Mouse (Mus musculus): Measurements from ENCODE around the gene Serpina3g. TPM values are rescaled to one million over a fixed set of nuclear protein-coding genes. Genes with fewer than 3 reads are reported as not detected.
"Not testable (repeated sequence)": the region's sequence is repeated elsewhere in the genome, so short reads cannot be mapped to it uniquely, and the experiment has no call there.

The Serpina3g gene
- polyA plus RNA-seq, 1 experiment from 2014 or later, result 27.1 TPM

DNA sequence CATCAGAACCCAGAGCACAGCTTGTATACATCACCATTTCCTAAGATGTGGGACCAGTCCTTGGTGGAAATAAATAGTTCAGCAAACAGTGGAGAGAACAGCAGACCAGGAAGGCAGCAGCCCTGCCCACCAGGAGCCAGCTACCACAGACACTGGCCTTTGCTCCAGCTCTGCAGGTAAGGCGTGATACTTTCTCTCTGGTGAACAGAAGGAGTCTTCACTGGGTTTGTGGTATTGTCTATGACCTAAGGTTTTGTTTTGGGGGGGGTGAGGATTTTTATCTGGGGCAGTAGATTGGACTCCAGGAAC, 21.6 kb upstream of the Serpina3g start, which contains the start of gene Serpina3f:
Gene Serpina3f, plus strand, starts transcription at position 100 of the 309 bp plus-strand sequence.
- WGBS, result 46% methylated on average over 1 of the region's 1 CpGs
- TF ChIP-seq EP300 (IDR thresholded peaks at IDR 0.05), result no peak
- no peak for TF ChIP-seq CTCF (IDR thresholded peaks at IDR 0.05)

DNA sequence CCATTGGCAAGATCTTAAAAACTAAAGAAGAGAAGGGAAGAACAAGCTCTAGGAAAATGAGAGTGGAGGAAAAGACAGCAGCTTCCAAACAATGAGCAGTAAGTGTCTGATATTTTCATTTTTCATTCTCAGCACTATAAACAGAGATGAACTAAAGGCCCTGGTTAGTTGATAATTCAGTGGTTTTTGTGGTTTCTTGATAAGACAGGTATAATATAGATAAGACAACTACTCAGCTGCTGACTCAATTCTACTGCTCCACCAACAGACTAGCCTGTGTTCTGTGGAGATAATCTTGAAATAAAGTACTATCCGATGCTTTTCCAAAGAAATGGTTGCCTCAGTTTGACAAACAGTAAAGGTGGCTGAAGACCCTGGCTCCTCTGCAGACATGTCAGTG, 20.8 kb upstream of the Serpina3g start:
- no peak for ATAC-seq
- H3K27me3 ChIP-seq (replicated peaks; ENCODE audit: insufficient read depth, low read length), result no peaks in the 10 kb centered on the region
- H3K4me2 ChIP-seq (replicated peaks; ENCODE audit: low read depth, low read length), result no peak overlapping the region
- WGBS, result 68% methylated on average over 1 of the region's 1 CpGs
- H3K9ac ChIP-seq (replicated peaks; ENCODE audit: low read depth), result no peak overlapping the region
- H3K4me3 ChIP-seq (ENCODE audit: low read depth, low read length), result no peak overlapping the region
- no peaks in the 10 kb centered on the region for H3K9me3 ChIP-seq (ENCODE audit: low read length)
- no peak for DNase-seq (ENCODE audit: low spot score)
- TF ChIP-seq CTCF (IDR thresholded peaks at IDR 0.05), result no peak
- no peak for TF ChIP-seq EP300 (IDR thresholded peaks at IDR 0.05)
- H3K36me3 ChIP-seq (ENCODE audit: insufficient read depth, low read length), result no peaks in the 10 kb centered on the region
- no peak overlapping the region for H3K27ac ChIP-seq (ENCODE audit: low read length)
- H3K4me1 ChIP-seq (ENCODE audit: insufficient read depth, low read depth, low read length), result no peaks in the 10 kb centered on the region

More for the DNA sequence above, 21.6 kb upstream of the Serpina3g start, which contains the start of gene Serpina3f:
- H3K27me3 ChIP-seq (replicated peaks; ENCODE audit: insufficient read depth, low read length), result no peaks in the 10 kb centered on the region
- H3K36me3 ChIP-seq (ENCODE audit: insufficient read depth, low read length), result no peaks in the 10 kb centered on the region
- H3K4me1 ChIP-seq (ENCODE audit: insufficient read depth, low read depth, low read length), result no peaks in the 10 kb centered on the region
- no peak within 1 kb of the TSS for H3K9ac ChIP-seq (replicated peaks; ENCODE audit: low read depth)
- no peak within 1 kb of the TSS for H3K4me3 ChIP-seq (ENCODE audit: low read depth, low read length)
- DNase-seq (ENCODE audit: low spot score) (no peak), ATAC-seq (no peak)
- H3K4me2 ChIP-seq (replicated peaks; ENCODE audit: low read depth, low read length), result no peak within 1 kb of the TSS
- H3K9me3 ChIP-seq (ENCODE audit: low read length), result no peaks in the 10 kb centered on the region
- H3K27ac ChIP-seq (ENCODE audit: low read length), result no peak within 1 kb of the TSS

DNA sequence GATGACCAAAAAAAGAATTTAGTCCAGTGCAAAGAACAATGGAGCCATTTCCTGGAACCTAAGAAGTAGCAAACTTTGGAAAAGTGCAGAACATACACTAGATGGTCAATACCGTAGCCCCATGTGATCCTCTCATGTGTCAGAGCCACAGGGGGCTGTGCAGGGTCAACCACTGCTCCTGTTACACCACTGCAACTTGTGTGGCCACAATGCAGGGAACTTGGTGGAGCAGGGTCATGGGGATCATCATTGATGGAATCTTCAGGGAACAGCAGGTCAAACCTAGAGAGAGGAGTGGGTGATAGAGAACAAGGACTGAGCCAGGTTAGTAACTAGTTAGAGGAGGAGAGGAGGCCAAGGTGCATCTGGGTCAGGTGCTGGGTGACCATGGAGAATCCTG, 14.4 kb upstream of the Serpina3g start:
- no peak overlapping the region for H3K4me2 ChIP-seq (replicated peaks; ENCODE audit: low read depth, low read length)
- no peak overlapping the region for H3K27ac ChIP-seq (ENCODE audit: low read length)
- no peaks in the 10 kb centered on the region for H3K4me1 ChIP-seq (ENCODE audit: insufficient read depth, low read depth, low read length)
- ATAC-seq (no peak), DNase-seq (ENCODE audit: low spot score) (no peak)
- WGBS, result 82% methylated on average over 1 of the region's 1 CpGs
- TF ChIP-seq EP300 (IDR thresholded peaks at IDR 0.05), result no peak
- no peak for TF ChIP-seq CTCF (IDR thresholded peaks at IDR 0.05)
- no peak overlapping the region for H3K9ac ChIP-seq (replicated peaks; ENCODE audit: low read depth)
- H3K4me3 ChIP-seq (ENCODE audit: low read depth, low read length), result no peak overlapping the region
- no peaks in the 10 kb centered on the region for H3K9me3 ChIP-seq (ENCODE audit: low read length)
- no peaks in the 10 kb centered on the region for H3K36me3 ChIP-seq (ENCODE audit: insufficient read depth, low read length)
- no peaks in the 10 kb centered on the region for H3K27me3 ChIP-seq (replicated peaks; ENCODE audit: insufficient read depth, low read length)

DNA sequence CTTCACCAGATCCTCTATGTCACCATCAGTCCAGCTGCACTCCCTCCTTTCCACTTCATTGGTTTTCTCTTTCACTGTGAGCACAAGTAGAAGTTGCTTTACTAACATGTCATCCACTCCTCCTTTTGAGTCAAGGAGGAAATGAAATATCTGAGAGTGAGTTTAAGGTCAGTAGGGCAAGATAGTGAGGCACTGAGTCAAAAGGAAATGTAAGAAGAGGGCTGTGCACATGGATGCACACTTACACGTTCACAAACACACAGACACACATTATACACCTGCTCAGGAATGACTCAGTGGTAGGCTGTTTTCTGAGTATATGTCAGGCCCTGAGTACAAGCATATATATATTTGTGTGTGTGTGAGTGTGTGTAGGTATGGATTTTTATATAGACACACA, 12.4 kb upstream of the Serpina3g start:
- Histone ChIP-seq H3K9me3 (ENCODE audit: low read length) (no peaks in the 10 kb centered on the region), H3K4me3 (ENCODE audit: low read depth, low read length) (no peak overlapping the region), H3K27ac (ENCODE audit: low read length) (no peak overlapping the region), H3K4me2 (replicated peaks; ENCODE audit: low read depth, low read length) (no peak overlapping the region), H3K9ac (replicated peaks; ENCODE audit: low read depth) (no peak overlapping the region), H3K4me1 (ENCODE audit: insufficient read depth, low read depth, low read length) (no peaks in the 10 kb centered on the region), H3K27me3 (replicated peaks; ENCODE audit: insufficient read depth, low read length) (no peaks in the 10 kb centered on the region), H3K36me3 (ENCODE audit: insufficient read depth, low read length) (no peaks in the 10 kb centered on the region)
- ATAC-seq, result no peak
- DNase-seq (ENCODE audit: low spot score), result no peak
- 24% methylated on average over 1 of the region's 1 CpGs for WGBS
- no peak for TF ChIP-seq CTCF (IDR thresholded peaks at IDR 0.05)
- no peak for TF ChIP-seq EP300 (IDR thresholded peaks at IDR 0.05)

DNA sequence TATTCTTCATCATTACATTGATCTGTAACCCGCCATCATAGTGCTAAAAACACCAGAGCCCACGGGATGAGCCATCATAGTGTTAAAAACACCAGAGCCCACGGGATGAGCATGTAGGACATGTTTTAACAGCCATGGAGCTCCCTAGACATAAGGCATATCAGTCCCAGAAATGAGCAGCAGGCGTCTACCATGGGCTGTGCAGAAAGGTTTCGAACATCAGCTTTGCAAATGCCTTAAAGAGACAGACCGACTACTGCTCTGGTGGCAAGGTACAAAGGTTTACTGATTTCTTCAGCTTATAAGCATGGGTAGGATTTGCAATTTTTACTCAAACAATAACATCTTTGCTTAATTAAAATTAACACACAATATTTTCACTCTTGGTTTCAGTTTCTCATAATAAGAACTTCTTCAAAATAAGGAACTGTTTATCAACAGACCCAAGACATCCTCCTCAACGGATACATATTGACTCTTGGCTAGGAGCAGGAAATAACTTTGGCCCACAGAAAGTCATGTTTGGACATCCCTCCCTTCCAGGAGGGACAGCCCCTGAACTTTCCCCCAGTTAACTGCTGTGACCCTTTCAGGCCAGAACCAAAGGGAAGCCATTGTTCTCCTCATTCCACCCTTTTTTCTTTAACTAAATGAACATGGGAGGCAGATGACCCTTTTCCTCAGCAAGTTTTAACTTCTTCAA, 11.3 kb upstream of the Serpina3g start:
- ATAC-seq (no peak), DNase-seq (ENCODE audit: low spot score) (no peak)
- H3K36me3 ChIP-seq (ENCODE audit: insufficient read depth, low read length), result no peaks in the 10 kb centered on the region
- H3K9me3 ChIP-seq (ENCODE audit: low read length), result no peaks in the 10 kb centered on the region
- no peak overlapping the region for H3K4me2 ChIP-seq (replicated peaks; ENCODE audit: low read depth, low read length)
- H3K27ac ChIP-seq (ENCODE audit: low read length), result no peak overlapping the region
- no peak overlapping the region for H3K4me3 ChIP-seq (ENCODE audit: low read depth, low read length)
- no peaks in the 10 kb centered on the region for H3K27me3 ChIP-seq (replicated peaks; ENCODE audit: insufficient read depth, low read length)
- no peak overlapping the region for H3K9ac ChIP-seq (replicated peaks; ENCODE audit: low read depth)
- H3K4me1 ChIP-seq (ENCODE audit: insufficient read depth, low read depth, low read length), result no peaks in the 10 kb centered on the region
- 61% methylated on average over 7 of the region's 7 CpGs for WGBS
- TF ChIP-seq CTCF (IDR thresholded peaks at IDR 0.05) (no peak), EP300 (IDR thresholded peaks at IDR 0.05) (no peak)

DNA sequence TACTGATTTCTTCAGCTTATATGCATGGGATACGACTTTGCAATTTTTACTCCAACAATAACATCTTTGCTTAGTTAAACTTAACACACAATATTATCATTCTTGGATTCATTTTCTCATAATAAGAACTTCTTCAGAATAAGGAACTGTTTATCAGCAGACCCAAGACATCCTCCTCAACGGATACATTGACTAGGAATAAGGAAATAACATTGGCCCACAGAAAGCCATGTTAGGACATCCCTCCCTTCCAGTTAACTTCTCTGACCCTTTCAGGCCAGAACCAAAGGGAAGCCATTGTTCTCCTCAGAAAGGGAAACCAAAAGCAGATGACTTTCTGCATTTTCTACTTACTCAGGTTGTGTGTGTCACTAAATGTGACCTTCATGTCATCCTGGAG, 5.3 kb upstream of the Serpina3g start:
- H3K36me3 ChIP-seq (ENCODE audit: insufficient read depth, low read length), result no peaks in the 10 kb centered on the region
- no peak for ATAC-seq

DNA sequence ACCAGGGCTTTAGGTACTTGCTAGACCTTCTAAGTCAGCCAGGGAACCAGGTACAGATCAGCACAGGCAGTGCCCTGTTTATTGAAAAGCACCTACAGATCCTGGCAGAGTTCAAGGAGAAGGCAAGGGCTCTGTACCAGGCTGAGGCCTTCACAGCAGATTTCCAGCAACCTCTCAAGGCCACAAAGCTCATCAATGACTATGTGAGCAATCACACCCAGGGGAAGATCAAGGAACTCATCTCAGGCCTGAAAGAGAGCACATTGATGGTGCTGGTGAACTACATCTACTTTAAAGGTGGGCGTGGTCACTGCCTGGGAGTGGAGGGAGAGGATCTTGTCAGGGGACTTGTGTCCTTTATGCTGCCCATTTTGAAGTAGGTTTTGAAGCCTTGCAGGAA, 2.0 kb downstream of the Serpina3g start:
- not testable (repeated sequence) for ATAC-seq; H3K27me3 ChIP-seq (replicated peaks; ENCODE audit: insufficient read depth, low read length); H3K9me3 ChIP-seq (ENCODE audit: low read length); H3K36me3 ChIP-seq (ENCODE audit: insufficient read depth, low read length); H3K9ac ChIP-seq (replicated peaks; ENCODE audit: low read depth); DNase-seq (ENCODE audit: low spot score); H3K4me3 ChIP-seq (ENCODE audit: low read depth, low read length); H3K4me1 ChIP-seq (ENCODE audit: insufficient read depth, low read depth, low read length); H3K27ac ChIP-seq (ENCODE audit: low read length); H3K4me2 ChIP-seq (replicated peaks; ENCODE audit: low read depth, low read length)
- 75% methylated on average over 1 of the region's 1 CpGs for WGBS

More for the DNA sequence above, 5.3 kb upstream of the Serpina3g start:
- WGBS, result 56% methylated on average over 2 of the region's 2 CpGs
- no peaks in the 10 kb centered on the region for H3K4me1 ChIP-seq (ENCODE audit: insufficient read depth, low read depth, low read length)
- H3K4me2 ChIP-seq (replicated peaks; ENCODE audit: low read depth, low read length), result no peak overlapping the region
- no peaks in the 10 kb centered on the region for H3K27me3 ChIP-seq (replicated peaks; ENCODE audit: insufficient read depth, low read length)
- H3K4me3 ChIP-seq (ENCODE audit: low read depth, low read length), result no peak overlapping the region
- H3K27ac ChIP-seq (ENCODE audit: low read length), result no peak overlapping the region
- H3K9me3 ChIP-seq (ENCODE audit: low read length), result no peaks in the 10 kb centered on the region
- TF ChIP-seq EP300 (IDR thresholded peaks at IDR 0.05), result no peak
- no peak for TF ChIP-seq CTCF (IDR thresholded peaks at IDR 0.05)
- no peak overlapping the region for H3K9ac ChIP-seq (replicated peaks; ENCODE audit: low read depth)
- DNase-seq (ENCODE audit: low spot score), result no peak

Data from lung, postnatal 0 days (tissue).